Mouse (Mus musculus): ENCODE measurements around the gene Fkbp14. TPM values are rescaled to one million over a fixed set of nuclear protein-coding genes. Genes with fewer than 3 reads are reported as not detected.
A peak's percentile ranks its signal among the peaks of the same experiment; 100 is the strongest.

Gene Fkbp14
- total RNA-seq, 1 experiment from 2014 or later, result 6.3 TPM

- no peak for ATAC-seq (replicated peaks in 1 of 2; ENCODE audit: insufficient read depth in 1 of 2, low FRiP score in 2 of 2, low TSS enrichment in 1 of 2, low read depth in 1 of 2, poor library complexity in 2 of 2, severe bottlenecking in 2 of 2)
These were observed 39.4 kb downstream of the Fkbp14 start for GRCm38 (mm10) chr6:54557671-54558070.

DNA sequence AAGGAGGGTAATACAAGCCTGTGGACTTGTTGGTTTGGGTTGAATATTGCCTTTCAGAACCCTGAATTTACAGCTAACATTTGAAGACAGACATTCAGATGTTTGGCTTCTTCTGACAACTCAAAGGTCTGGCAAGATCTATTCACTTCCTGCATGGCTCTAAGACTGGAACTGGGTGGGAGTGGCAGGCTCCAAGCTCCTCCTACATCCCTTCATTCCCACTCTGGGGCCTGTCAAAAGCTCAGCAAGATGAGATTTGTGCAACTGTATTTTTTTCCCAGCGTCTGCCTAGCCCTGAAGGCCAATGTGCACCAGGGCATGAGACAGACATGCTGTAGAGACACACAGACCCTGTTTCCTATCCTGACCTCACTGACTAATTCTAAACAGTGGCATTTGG lies 41.3 kb downstream of the Fkbp14 start:
- ATAC-seq (replicated peaks in 1 of 2; ENCODE audit: insufficient read depth in 1 of 2, low FRiP score in 2 of 2, low TSS enrichment in 1 of 2, low read depth in 1 of 2, poor library complexity in 2 of 2, severe bottlenecking in 2 of 2), result no peak

DNA sequence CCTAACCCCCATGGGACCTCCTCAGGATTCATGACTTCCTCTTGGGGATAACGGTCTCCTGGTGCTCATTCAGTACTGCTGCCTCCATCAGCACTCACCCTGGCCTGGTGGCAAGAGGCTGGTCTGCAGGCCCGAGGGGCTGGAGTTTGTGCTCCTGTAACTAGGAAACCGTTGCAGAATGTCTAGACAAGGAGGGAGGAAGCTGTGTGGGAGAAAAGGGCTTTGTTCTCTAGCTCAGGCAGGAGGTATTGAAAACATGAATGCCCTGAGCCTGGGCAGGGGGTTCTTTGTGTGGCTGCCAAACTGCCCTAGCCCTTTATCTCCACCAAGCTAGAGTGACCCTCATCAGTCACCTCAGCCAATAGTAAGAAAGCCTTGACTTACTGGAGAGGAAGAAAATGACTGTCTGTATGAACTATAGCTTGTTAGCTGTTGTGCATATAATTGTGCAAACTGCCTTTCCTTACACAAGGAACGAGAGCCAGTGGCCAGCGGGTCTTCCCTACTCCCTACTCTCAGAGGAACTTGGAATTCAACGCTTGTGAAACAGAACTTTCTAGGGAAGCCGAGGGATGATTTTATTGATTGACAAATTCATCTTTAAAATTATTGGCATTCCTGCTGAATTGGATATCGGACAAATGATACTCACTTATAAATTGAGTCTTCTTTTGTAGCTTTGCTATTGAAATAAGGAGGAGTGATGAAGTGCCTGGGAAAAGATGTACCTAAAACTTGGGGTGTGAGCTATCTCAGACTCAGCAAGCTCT lies 42.6 kb downstream of the Fkbp14 start:
- ATAC-seq (replicated peaks in 1 of 2; ENCODE audit: insufficient read depth in 1 of 2, low FRiP score in 2 of 2, low TSS enrichment in 1 of 2, low read depth in 1 of 2, poor library complexity in 2 of 2, severe bottlenecking in 2 of 2), result no peak

- ATAC-seq (replicated peaks in 1 of 2; ENCODE audit: insufficient read depth in 1 of 2, low FRiP score in 2 of 2, low TSS enrichment in 1 of 2, low read depth in 1 of 2, poor library complexity in 2 of 2, severe bottlenecking in 2 of 2), result no peak
These were observed 43.5 kb downstream of the Fkbp14 start for GRCm38 (mm10) chr6:54553632-54554031.

DNA sequence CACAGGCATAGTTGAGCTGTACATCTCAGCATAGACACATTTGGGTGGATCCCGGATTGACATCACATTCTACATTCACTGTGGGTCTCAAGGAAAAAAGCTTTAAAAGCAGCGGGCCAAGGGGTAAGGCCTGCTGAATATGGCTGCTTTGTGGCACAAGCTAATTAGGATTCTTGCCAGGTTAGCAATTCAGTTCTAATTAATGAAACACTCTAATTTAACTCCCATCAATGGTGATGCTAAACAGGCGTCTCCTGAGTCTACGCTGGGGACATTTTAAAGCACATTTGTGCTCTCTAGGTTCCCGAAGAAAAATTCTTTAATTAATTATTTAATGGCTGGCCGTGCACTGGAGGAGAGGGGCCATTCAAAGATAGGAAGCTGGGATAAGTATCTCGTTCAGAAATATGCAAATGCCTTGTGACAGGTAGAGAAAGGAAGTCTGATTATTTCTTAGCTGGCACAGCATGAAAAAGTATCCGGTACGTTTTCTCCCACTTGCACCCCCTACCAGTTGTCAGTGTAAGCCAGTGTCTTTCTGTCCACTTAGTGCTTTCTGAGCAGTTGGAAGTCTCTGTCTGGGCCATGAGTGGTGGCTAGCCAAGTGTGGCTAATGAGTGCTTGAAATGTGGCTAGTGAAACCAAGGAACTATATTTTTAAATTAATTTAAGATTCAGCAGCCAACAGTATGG lies 44.2 kb downstream of the Fkbp14 start:
- no peak for ATAC-seq (replicated peaks in 1 of 2; ENCODE audit: insufficient read depth in 1 of 2, low FRiP score in 2 of 2, low TSS enrichment in 1 of 2, low read depth in 1 of 2, poor library complexity in 2 of 2, severe bottlenecking in 2 of 2)

- ATAC-seq (replicated peaks in 1 of 2; ENCODE audit: insufficient read depth in 1 of 2, low FRiP score in 2 of 2, low TSS enrichment in 1 of 2, low read depth in 1 of 2, poor library complexity in 2 of 2, severe bottlenecking in 2 of 2), result no peak
These were observed 46.2 kb downstream of the Fkbp14 start for GRCm38 (mm10) chr6:54550801-54551323.

DNA sequence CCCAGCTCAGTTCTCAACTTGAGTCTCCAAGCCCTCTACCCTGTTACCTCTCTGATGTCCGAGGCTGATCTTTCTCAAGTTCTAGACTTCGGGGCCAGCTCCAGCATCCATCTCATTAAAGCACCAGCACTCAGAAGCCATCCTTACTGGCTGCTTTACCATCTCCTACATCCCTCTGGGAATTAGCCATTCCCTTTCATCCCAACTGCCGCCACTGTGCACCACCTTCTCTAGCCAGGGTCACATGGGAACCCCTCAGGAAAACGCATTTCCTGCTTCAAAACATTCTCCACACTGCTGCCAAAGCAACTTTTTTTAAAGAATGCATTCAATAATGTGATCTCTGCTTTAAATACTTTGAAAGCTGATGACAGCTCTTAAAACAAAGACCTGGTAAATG lies 47.8 kb downstream of the Fkbp14 start:
- no peak for ATAC-seq (replicated peaks in 1 of 2; ENCODE audit: insufficient read depth in 1 of 2, low FRiP score in 2 of 2, low TSS enrichment in 1 of 2, low read depth in 1 of 2, poor library complexity in 2 of 2, severe bottlenecking in 2 of 2)

DNA sequence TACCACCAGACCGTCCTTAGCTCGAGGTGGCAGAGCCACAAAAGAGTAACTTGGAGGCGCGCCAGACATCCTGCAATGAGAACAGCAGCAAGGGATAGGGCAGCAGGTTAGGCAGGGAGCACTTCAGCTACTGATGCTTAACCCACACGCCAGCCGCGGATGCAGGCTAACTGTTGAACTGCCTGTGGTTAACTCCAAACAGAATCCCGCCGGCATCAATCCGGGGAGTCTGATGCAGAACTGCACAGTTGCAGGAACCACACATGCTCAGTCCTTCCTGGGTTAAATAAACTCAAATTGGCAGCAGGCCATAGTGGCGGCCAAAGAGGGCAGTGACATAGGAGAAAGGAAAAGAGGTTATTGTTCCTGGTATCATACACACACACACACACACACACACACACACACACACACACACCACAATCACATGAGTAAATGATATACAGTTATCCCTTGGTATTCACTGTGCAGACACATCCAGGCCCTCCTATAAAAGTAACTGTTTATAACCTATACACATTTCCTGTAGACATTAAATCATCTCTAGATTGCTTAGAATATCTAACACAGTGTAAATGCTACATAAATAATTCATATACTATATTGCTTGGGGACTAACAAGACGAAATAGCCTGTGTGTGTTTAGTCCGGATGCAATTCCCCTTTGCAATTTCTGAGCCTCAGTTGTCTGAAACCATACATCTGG lies 48.6 kb downstream of the Fkbp14 start:
- ATAC-seq (replicated peaks in 1 of 2; ENCODE audit: insufficient read depth in 1 of 2, low FRiP score in 2 of 2, low TSS enrichment in 1 of 2, low read depth in 1 of 2, poor library complexity in 2 of 2, severe bottlenecking in 2 of 2), result peak in 1 of 2 experiments; percentile 45; a peak in 1 of 4 replicates

- ATAC-seq (replicated peaks in 1 of 2; ENCODE audit: insufficient read depth in 1 of 2, low FRiP score in 2 of 2, low TSS enrichment in 1 of 2, low read depth in 1 of 2, poor library complexity in 2 of 2, severe bottlenecking in 2 of 2), result no peak
These were observed 53.5 kb downstream of the Fkbp14 start for GRCm38 (mm10) chr6:54543646-54544045.

DNA sequence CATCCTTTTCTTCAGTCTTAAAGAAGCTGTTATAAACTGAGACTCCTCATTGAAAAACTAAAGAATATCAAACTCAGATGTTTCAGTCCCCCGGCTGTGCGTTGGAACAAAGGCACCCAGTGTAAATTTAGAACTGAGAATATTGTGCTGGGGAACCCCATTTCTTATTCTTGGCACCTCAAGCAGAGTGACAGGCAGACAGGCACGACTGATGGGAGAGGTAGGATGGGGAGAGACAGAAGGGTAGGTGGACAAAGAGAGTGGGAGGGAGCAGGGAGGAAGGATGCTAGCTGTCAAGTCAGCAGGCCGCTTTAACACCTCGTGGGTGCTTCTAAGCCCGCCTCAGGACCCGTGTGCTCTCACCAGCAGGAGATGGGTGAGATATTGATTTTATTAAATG lies 54.3 kb downstream of the Fkbp14 start:
- no peak for ATAC-seq (replicated peaks in 1 of 2; ENCODE audit: insufficient read depth in 1 of 2, low FRiP score in 2 of 2, low TSS enrichment in 1 of 2, low read depth in 1 of 2, poor library complexity in 2 of 2, severe bottlenecking in 2 of 2)

DNA sequence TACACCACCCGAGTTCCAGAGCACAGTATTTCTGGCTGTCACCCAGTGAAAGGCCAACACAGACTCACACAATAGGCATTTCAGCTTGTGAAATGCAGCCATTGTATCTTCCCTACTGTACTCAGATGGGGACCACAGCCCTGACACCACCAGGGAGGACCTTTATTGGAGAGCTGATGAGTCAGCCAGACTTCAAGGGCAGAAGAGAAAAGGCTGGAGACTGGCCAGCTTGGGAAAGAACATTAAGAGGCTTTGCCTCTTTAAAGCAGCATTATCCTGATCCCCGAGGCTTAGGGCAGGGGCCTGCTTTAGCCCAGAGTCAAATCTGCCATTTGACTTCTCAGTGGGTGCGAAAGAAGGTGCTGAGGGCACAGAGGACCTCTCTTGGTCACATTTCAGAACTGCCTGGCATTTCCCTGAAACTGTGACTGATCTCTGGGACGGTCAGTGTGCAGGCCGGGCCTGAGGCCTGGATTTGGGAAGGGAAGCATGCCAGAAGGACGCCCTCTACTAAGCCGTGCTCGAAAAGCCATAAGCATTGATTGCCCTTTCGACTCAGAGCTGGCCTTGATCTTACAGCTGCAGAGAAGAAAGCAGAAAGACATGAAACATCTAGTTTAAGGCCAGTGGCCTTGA lies 56.7 kb downstream of the Fkbp14 start:
- ATAC-seq (replicated peaks in 1 of 2; ENCODE audit: insufficient read depth in 1 of 2, low FRiP score in 2 of 2, low TSS enrichment in 1 of 2, low read depth in 1 of 2, poor library complexity in 2 of 2, severe bottlenecking in 2 of 2), result no peak

- ATAC-seq (replicated peaks in 1 of 2; ENCODE audit: insufficient read depth in 1 of 2, low FRiP score in 2 of 2, low TSS enrichment in 1 of 2, low read depth in 1 of 2, poor library complexity in 2 of 2, severe bottlenecking in 2 of 2), result no peak
These were observed 57.7 kb downstream of the Fkbp14 start for GRCm38 (mm10) chr6:54539396-54539795.

GRCm38 (mm10) chr6:54538773-54539173 lies 58.3 kb downstream of the Fkbp14 start:
- ATAC-seq (replicated peaks in 1 of 2; ENCODE audit: insufficient read depth in 1 of 2, low FRiP score in 2 of 2, low TSS enrichment in 1 of 2, low read depth in 1 of 2, poor library complexity in 2 of 2, severe bottlenecking in 2 of 2), result no peak

GRCm38 (mm10) chr6:54537053-54537452 lies 60.1 kb downstream of the Fkbp14 start:
- ATAC-seq (replicated peaks in 1 of 2; ENCODE audit: insufficient read depth in 1 of 2, low FRiP score in 2 of 2, low TSS enrichment in 1 of 2, low read depth in 1 of 2, poor library complexity in 2 of 2, severe bottlenecking in 2 of 2), result no peak

- no peak for ATAC-seq (replicated peaks in 1 of 2; ENCODE audit: insufficient read depth in 1 of 2, low FRiP score in 2 of 2, low TSS enrichment in 1 of 2, low read depth in 1 of 2, poor library complexity in 2 of 2, severe bottlenecking in 2 of 2)
These were observed 61.6 kb downstream of the Fkbp14 start for GRCm38 (mm10) chr6:54535485-54535884.

GRCm38 (mm10) chr6:54531048-54531481 lies 66.0 kb downstream of the Fkbp14 start:
- ATAC-seq (replicated peaks in 1 of 2; ENCODE audit: insufficient read depth in 1 of 2, low FRiP score in 2 of 2, low TSS enrichment in 1 of 2, low read depth in 1 of 2, poor library complexity in 2 of 2, severe bottlenecking in 2 of 2), result no peak

DNA sequence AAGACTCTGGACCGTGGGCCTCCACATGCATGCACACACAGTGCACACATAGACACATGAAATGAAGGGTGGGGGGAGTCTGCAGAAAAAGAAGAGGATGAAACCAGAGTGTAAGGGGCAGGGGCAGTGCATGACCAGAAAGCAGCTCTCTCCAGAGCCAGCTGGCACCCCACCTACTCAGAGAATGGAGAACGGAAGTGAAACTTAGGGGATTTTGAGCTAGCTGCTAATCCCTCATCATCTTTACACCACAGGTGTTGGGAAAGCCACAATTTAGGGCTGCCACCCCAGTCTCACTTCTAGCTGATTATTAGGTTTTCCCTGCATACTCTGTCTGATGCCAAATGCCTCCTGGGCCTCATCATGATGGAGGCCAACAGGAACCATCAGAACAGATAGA lies 66.9 kb downstream of the Fkbp14 start:
- no peak for ATAC-seq (replicated peaks in 1 of 2; ENCODE audit: insufficient read depth in 1 of 2, low FRiP score in 2 of 2, low TSS enrichment in 1 of 2, low read depth in 1 of 2, poor library complexity in 2 of 2, severe bottlenecking in 2 of 2)

GRCm38 (mm10) chr6:54528666-54529065 lies 68.4 kb downstream of the Fkbp14 start:
- no peak for ATAC-seq (replicated peaks in 1 of 2; ENCODE audit: insufficient read depth in 1 of 2, low FRiP score in 2 of 2, low TSS enrichment in 1 of 2, low read depth in 1 of 2, poor library complexity in 2 of 2, severe bottlenecking in 2 of 2)
